Mouse (Mus musculus): Measurements from ENCODE around the gene Cttnbp2nl.
A peak's percentile ranks its signal among the peaks of the same experiment; 100 is the strongest.

The Cttnbp2nl gene

DNA sequence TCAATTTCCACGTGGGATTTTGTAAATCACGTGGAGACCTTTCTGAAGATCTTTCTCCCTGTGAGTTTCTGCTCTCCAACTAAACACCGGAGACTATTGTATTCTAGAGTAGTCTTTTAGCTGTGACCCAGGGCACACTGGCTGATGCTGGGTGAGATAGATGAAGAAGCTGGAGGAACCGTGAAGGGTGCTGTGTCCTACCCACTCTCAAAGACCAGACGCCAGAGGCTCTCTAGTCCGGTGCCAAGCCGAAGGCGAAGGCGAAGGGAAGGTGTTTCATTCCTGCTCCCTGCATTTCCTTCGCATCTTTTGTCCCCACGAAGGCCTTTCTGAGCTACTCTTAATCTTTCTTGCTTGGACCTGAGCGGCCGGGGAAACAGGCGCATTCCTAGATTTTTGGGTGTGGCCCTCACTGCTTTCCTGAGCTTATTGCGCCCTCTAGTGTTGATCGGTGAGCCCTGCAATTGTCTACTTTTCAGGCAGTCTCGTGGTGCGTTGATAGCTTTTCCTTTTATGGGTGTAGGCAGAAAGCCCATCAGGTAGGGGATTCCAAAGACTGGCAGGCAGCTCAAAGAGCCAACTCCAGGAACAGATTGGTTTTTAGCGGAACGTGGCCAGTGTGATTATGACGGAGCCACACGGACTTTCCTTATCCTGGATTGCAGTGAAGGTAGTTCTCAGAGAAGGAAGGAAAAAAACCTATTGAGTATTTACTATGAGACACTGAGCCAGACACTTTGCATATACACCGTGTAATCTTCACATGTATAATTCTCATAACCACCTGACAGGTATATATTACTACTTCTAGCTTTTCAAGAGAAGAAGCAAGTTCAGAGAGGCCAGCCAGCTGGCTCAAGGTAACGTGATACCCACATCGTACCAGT lies 5.9 kb upstream of the Cttnbp2nl start:
- DNase-seq (ENCODE audit: low read depth, low spot score) = peak; percentile 72

DNA sequence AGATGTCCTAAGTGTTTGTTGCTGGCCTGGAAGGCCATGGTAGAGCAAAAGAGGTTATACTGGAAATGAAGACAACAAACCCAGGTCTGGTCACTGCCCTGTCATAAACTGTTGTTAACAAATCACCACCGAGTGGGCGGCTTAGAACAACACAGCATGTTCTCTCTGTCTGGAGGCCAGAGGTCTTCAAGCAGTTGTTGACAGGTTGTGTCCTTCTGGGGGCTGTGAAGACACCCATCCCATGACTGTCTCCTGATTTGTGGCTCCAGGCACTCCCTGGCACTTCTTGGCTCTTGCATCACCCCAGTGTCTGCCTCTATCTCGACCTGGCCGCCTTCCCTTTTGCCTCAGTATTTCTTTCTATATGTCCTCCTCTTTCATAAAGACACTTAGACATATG lies 2.7 kb upstream of the Cttnbp2nl start:
- DNase-seq (ENCODE audit: low read depth, low spot score) = no peak

DNA sequence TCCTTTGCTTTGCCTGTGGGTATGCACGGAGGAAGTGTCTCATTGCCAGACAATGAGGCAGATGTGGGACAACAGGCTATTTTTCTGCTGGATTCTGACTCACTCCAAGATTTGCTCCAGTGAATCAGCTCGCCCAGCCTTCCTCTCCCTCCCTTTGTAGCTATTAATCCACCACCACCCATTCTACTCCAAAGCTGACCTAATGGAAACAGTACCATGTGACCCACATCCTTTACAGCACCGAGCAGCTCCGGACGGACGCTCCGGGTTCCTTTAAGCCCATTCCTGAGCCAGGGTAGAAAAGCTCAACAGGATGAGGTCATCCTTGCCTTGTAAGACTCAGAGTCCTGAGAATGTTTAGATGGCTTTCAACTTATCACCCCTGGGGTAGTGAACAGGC lies 2.0 kb upstream of the Cttnbp2nl start:
- DNase-seq (ENCODE audit: low read depth, low spot score) = no peak

DNA sequence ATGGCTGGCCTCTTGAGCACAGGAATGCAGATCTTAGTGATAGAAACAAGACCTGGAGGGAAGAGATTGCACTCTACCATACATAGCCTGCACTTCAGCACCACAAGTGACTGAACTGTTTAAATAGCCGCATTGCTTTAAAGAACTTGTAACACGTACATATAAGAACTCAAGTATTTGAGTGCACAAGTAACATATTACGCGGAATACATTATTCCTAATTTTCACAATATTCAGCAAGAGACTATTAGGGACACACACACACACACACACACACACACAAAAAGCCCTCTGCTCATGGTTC lies 704 bp upstream of the Cttnbp2nl start:
- DNase-seq (ENCODE audit: low read depth, low spot score) = no peak

DNA sequence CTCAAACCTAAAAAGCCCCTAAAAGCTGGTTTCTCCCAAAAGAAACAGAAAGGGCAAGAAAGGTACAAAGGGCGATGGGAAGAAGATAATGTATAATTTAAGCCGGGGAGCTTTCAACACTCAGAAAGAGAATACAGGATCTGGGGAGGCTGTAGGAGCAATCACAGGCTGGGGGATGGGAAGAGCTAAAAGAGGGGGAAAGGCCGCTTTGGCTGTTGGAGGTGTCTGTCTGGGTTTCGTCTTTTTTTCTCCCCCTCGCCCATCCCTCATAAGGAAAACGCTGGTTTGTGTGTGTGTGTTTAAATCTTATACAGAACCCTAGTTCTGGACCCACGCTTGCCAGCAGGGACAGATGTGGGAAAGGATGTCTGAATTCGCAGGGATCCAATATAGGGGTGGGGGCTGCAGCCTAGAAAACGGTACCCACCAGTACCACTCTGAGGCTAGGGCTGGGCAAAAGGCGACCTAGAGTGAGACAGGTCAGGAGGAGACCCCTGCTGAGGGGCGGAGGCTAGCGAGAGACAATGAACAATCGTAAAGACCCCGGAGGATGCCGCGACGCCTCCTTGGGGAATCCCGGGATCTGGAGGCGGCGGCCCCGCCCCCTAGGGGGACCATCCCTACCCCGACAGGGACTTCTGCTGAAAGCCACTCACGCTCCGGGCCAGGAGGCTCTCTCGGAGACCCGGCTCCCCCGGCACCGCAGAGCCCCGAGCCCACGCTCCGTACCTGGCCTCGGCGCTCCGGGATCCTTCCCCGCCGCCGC lies 592 bp downstream of the Cttnbp2nl start:
- no peak for DNase-seq (ENCODE audit: low read depth, low spot score)

DNA sequence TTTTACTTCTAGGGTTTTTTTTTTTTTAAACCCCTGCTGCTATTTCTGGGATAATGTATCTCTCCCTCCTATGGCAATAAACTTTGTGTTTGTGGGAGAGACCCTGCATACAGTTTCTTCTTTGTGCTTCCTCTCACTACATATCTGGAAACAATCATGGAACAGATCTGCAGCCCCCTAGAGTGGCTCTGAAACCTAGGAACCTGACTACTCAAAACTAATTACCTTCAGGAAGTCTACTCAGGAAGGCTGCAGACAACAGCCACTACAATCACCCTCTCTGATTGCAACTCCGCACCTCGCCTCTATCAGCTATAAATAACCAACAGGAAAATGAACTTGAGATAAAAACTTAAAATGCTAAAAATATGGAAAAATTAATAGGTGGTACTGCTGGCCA lies 1.8 kb downstream of the Cttnbp2nl start:
- DNase-seq (ENCODE audit: low read depth, low spot score) = no peak

DNA sequence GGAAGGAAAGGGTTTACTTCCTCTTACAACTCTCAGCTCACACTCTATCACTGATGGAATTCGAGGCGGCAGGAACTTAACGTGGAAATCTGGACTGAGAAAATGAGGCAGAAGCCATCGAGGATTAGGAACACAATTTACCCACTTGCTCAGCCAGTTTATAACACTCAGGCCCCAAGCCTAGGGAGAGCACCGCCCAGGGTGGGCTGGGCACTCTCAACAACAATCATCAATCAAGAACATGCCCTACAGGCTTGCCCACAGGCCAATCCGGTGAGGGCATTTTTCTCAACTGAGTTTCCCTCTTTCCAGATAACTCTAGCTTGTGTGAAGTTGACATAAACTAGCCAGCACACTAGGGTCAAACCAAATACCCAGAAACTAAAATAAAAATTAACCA lies 3.1 kb downstream of the Cttnbp2nl start:
- no peak for DNase-seq (ENCODE audit: low read depth, low spot score)

DNA sequence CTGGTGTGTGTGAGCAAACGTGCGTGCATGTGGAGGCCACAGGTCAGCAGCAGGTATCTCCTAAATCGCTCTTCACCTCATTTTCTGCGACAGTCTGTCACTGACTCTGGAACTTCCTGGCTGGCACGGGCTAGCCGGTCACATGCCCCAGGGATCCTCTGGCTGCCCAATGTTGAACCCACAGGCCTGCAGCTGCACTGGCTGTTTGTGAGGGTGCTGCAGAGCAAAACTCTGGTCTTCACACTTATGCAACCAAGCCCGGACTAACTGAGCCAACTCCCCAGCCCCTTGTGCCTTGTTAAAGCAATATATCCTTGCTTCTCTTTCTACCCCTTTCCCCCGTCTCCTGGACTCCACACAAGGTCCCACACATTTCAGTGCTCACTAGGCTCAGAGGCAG lies 5.3 kb downstream of the Cttnbp2nl start:
- DNase-seq (ENCODE audit: low read depth, low spot score) = no peak

DNA sequence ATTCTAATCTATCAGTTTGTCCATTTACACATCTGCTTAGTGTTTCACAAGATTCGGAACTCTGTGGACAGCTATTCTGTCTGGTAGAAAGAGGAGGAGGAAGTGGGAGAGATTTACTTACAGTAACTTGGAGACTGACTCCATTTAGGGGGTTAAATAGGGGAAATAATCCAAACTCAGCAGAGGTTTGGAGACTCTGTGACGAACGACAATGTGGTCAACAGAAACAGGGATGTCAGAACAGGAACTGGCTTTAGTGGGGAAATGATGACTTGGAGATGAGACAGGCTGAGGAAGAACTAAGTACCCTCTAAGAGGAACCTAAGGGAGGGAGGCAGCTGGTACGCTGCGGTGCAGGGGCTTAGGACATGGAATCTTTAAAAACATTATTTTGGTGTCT lies 6.1 kb downstream of the Cttnbp2nl start:
- no peak for DNase-seq (ENCODE audit: low read depth, low spot score)

DNA sequence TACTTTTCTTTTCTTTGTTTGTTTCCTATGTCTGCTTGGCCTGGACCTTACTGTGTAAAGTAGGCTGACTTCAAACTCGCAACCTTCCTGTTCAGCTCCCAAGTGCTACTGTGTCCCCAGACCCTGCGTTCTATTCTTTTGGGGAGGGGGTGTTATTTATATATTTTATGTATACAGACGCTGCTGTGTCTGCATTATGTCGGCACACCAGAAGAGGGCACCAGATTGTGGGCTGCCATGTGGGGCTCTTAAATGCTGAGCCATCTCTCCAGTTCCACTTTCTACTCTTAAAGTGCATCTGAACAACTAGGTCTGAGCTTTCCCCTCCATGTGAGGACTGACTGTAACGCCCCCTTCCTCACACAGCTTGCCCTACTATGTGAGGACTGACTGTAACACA lies 9.2 kb downstream of the Cttnbp2nl start:
- no peak for DNase-seq (ENCODE audit: low read depth, low spot score)

DNA sequence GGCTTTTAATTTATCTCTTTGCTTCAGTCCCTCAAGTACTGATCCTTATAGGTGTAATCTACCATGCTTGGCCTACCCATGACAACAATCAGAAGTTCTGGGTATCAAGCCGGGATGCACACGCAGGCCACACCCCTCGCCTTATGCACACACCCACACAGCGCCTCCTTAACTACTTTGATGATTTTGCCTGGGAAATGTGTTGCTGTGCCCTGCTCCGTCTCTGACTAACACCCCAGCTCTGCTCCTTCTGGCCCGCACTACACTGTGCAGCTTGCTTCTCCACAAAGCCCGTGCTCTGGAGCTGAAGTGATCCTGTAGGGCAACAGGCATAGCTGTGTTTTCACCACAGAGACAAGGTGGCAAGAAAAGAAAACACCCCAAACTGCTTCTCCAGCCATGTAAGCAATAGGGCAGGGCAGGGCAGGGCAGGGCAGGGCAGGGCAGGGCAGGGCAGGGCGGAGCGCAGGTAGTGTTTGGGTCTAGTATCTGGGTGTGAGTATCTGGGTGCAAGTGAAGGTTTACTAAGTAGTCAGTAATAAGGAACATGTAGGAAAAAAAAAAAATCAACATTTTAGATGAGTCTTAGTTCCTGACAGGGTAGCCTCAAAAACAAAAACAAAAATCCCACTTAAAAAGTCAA lies 11.8 kb downstream of the Cttnbp2nl start:
- DNase-seq (ENCODE audit: low read depth, low spot score) = no peak

DNA sequence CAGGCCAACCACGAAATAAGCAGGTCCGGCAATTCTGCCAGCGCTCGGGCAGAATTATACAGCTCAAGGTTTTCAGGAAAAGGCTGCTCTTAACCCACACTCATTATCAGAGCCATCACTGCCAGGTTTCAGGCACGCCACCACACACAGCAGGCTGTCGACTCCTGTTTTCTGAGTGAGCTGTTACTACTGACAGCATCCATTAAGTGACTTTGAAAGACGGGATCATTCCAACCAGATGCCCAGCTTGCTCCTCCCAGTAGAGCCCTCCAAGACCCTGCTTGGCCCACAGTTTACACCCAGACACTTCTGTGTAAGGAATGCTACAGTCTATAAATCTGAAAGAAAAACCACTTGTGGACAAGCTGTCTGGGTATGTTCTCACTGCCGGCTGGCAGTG lies 12.9 kb downstream of the Cttnbp2nl start:
- no peak for DNase-seq (ENCODE audit: low read depth, low spot score)

DNA sequence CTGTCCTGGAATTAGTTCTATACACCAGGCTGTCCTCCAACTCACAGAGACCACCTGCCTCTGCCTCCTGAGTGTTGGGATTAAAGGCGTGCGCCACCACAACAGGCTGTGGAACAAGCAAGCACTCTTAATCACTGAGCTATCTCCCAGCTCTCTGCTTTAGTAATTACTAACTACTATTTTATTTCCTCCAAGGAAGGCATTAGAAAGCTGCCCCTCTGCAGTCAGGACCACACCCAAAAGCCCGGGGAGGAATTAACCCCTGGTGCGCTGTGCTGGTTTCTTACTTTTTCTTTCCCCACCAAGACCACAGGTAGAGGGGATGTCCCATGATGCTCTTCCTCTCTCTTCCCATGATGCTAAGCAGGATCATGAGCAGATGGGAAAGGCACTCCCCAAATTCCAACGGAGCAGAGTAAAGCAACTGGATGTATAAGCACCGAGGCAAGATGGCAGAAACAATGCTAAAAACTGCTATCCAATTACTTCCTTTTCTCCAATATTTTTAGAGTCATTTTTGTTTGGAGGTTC lies 15.6 kb downstream of the Cttnbp2nl start:
- no peak for DNase-seq (ENCODE audit: low read depth, low spot score)

DNA sequence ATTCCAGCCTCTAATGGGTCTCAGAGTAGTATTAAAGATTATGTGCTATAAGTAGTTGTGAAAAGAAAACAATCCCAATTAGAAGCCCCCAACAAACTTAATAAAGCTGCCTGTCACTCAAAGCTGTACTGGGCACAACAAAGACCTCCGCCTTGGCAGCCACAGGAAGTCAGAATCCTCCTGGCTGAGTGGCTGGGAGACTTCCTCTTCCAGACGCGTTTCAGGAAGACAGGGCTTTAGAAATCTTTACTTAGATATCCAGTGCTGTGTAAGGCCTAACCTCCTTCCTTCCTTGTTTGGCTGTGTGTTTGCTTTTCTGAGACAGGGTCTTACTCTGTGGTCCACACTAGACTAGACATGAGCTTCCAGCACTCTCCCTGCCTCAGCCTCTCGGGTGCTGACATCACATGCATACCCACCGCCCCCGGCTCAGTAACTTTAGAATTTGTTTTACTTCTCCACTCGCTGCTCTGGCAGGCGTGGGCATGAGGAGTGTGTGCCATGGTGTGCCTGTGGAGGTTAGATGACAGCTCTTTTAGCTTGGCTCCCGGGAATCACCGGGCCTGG lies 16.6 kb downstream of the Cttnbp2nl start:
- no peak for DNase-seq (ENCODE audit: low read depth, low spot score)

DNA sequence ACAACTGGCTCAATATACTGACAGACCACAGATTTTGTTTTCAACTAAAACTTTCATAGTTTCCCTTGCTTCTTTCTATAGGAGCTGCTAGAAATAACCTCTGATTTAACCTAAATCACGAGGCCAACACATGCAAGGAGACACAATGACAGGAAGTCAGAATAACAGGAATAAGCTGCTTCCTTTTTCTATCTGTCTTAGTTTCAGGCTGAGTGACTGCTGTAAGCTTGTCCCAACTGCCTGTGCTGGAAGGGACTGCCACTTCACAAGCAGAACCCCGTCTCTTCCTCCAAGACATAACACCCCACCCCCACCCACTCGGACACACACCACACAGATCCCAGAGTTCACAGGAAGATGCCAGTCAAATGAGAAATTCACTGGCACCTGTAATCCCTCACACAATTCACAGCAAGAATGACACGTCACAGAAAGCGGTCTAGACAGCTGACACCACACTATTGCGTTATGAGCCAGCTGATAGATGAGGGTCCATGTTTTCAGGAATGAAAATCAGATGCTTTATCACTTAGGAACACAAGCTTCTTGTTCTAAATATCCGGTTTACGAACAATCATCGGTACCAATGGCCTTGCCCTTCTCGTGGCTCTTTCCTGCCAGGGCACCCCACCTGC lies 29.5 kb downstream of the Cttnbp2nl start:
- DNase-seq (ENCODE audit: low read depth, low spot score) = no peak

DNA sequence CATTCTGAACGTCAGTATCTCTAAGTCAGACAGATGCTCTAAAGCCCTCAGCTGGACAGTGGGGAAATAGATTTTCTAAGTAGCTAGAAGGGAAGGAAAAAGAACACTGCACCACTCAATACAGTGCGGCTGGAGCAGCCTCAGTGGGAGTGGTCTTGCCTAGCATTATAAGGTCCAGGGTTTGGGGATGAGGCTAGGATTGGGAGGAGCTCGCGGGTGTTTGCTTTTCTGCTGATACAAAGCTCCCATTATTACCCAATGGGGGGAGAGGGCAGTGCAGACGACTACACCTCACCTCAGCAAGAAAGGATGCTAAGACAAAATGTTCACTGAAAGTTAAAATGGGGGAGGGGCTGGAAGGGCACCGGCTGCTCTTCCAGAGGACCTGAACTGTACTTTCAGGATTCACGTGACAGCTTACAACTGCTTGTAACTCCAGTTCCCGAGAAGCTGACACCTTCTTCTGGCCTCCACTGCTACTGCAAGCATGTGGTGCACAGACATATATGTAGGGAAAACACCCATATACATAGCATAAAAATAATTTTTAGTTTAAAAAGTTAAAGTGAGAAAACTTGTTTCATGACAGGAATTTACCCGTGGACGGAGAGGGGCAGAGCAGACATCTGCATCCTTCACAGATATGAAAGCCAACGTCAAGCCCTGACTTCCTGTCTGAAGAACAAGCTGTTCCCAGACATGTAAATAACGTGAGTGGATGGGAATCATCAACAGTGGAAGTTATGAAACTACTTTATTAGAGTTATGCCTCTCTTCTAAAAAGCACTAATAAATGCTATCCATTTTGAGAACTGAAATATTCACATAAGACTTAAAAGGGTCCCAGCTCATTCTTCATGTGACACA lies 32.9 kb downstream of the Cttnbp2nl start:
- DNase-seq (ENCODE audit: low read depth, low spot score) = no peak

DNA sequence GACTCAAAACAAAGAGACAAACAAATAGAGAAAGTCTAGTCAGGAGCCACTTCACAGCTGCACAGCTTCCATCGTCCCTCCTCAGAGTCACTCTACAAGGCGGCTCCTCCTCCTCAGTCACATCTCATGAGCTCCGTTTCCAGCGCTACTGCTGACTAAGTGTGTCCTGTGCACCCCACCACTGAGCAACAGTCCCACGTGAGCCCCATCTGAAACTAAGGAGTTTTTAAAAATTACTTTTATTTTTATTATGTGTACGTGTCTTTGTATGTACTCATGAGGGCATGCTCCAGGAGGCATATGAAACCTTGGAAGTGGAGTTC lies 34.2 kb downstream of the Cttnbp2nl start:
- DNase-seq (ENCODE audit: low read depth, low spot score) = no peak

DNA sequence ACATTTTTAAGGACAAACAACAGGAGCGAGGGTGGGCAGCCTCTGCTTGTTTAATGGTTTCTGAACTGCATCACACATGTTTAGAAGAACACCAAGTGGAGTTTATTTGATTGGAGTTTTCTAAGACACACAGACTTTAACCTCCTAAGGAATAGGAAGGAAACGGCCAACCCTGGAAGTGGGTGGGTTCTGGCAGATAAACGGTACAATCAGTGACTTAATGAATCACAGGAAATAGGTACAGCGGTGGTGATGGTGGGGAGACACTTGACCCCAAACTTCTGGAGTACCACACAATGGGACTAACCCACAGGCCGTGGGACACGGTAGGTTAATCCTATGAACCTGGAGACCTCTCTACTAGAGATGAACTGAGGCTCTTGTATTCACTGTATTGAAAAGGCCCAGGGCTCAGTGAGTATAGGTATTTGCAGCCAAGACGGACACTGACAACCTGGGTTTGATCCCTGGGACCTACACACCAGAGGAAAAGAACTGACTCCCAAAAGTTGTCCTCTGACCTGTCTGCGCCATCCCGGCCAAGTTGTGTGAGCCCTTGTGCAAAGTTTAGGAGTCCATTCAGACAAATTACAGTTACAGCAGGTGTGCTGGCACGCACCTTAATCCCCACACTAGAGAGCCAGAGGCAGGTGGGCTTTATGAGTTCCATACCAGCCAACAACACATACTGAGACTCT lies 34.7 kb downstream of the Cttnbp2nl start:
- DNase-seq (ENCODE audit: low read depth, low spot score) = no peak

DNA sequence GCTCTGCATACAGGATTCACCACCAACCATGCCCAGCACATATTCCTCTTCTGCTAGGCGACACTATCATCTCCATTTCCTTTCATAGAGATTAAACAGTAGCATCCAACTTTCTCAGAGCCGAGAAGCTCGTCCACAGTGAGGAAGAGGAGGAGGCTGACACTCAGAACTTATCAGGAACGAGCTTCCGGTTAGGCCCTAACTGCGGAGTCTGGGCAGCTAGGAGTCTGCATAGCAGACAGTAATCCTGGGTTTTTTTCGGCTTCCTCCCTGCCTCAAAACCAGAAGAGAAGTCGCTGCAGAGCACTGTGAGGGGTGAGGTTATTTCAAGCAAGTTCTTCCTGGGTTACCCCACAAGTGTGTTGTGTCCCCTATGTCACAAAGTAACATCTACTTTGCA lies 35.6 kb downstream of the Cttnbp2nl start:
- DNase-seq (ENCODE audit: low read depth, low spot score) = no peak

DNA sequence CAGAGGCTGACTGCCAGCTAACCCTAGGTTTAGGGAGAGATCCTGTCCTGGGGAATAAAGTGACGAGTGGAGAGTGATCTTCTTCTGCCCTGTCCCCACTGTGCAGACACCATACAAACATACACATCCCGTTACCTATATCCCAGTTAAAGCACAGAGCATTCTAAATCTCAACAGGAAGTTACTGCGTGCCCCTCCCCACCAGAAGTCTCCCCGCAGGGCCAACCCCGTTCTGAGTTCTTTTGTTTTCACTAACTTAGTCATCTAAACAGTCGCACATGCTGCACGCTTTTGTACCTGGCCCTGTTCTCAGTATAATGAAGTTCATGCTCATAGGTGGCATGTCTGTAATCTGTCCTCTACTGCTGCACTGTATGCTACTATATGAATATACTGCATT lies 36.7 kb downstream of the Cttnbp2nl start:
- DNase-seq (ENCODE audit: low read depth, low spot score) = no peak

Data from brain, embryonic 18.5 days (tissue).